Mouse (Mus musculus) heart, embryonic 13.5 days (tissue): ENCODE measurements at regions not wholly inside any gene's neighbourhood (a gene's known extent, or its start where the extent isn't known, plus 50 kb on each side); places are given as distances from the start of the nearest gene placed in this dataset.

Experiments used
- ATAC-seq: fragments of 200-750 bp; cut with Nextera tagmentation; 2 replicates; pipeline ENCODE4 v1.8.0; 2017; ENCODE audit warnings: moderate TSS enrichment; ENCODE audit not compliant: insufficient number of reproducible peaks, low FRiP score, low TSS enrichment; ENCODE audit errors: extremely low read depth
- H3K27ac ChIP-seq: fragments of 300-500 bp; sonication (generic); replicated peaks from 2 replicates; pipeline ENCODE4 v1.5.1; 2015; ENCODE audit warnings: moderate library complexity, mild to moderate bottlenecking, inconsistent platforms
- H3K27me3 ChIP-seq: fragments of 300-500 bp; sonication (generic); replicated peaks from 2 replicates; pipeline ENCODE4 v1.6.1; 2015; ENCODE audit warnings: mild to moderate bottlenecking, inconsistent platforms
- H3K36me3 ChIP-seq: fragments of 300-500 bp; sonication (generic); 2 replicates; pipeline ENCODE4 v1.6.1; 2015; ENCODE audit warnings: mild to moderate bottlenecking, inconsistent platforms
- H3K4me1 ChIP-seq: fragments of 300-500 bp; sonication (generic); 2 replicates; pipeline ENCODE4 v1.6.1; 2015; ENCODE audit warnings: inconsistent platforms
- H3K4me2 ChIP-seq: fragments of 300-500 bp; sonication (generic); 2 replicates; pipeline ENCODE4 v1.6.1; 2015; ENCODE audit warnings: inconsistent platforms, mild to moderate bottlenecking, moderate library complexity
- H3K4me3 ChIP-seq: fragments of 300-500 bp; sonication (generic); 2 replicates; pipeline ENCODE4 v1.5.1; 2015; ENCODE audit warnings: moderate library complexity, mild to moderate bottlenecking, inconsistent platforms
- H3K9ac ChIP-seq: fragments of 300-500 bp; sonication (generic); 2 replicates; pipeline ENCODE4 v1.6.1; 2015; ENCODE audit warnings: inconsistent platforms, mild to moderate bottlenecking, moderate library complexity
- H3K9me3 ChIP-seq: fragments of 300-500 bp; sonication (generic); 2 replicates; pipeline ENCODE4 v1.6.1; 2016; ENCODE audit warnings: inconsistent platforms
- WGBS: fragments of 180-500 bp; shearing (Covaris S2); methylation state at CpG from one replicate; pipeline ENCODE4 v1.1.7; 2015; ENCODE audit warnings: mixed read lengths; 5-methylcytosine and 5-hydroxymethylcytosine counted together

DNA sequence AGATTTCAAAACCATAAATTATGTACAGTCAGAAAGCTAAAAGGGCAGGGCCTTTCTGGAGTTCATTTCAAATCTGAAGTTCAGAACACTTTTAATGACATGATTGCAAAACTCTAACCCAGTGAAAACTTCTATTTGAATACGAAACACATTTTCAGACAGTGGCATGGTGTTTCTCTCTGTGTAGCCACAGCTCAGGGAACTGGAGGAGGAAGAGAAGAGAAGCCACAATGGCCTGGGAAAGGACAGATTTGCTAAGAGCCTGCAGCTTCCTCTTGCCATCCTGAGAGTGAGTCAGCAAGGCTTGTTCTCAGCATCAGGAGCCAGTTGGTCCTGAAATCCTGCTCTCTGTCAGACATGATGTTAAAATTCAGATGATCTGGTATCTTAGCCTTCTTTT lies 676.2 kb downstream of the Ntrk3 start:
- no peak overlapping the region for H3K9ac ChIP-seq
- H3K4me1 ChIP-seq, result no peaks in the 10 kb centered on the region
- no peaks in the 10 kb centered on the region for H3K27me3 ChIP-seq
- 71% methylated on average over 1 of the region's 1 CpGs for WGBS
- H3K36me3 ChIP-seq, result no peaks in the 10 kb centered on the region
- H3K27ac ChIP-seq, result no peak overlapping the region
- no peak overlapping the region for H3K4me2 ChIP-seq
- no peak for ATAC-seq
- no peaks in the 10 kb centered on the region for H3K9me3 ChIP-seq
- no peak overlapping the region for H3K4me3 ChIP-seq

GRCm38 (mm10) chr7:78049606-78050005 lies 688.2 kb downstream of the Ntrk3 start:
- Histone ChIP-seq H3K27me3 (no peaks in the 10 kb centered on the region), H3K4me2 (no peak overlapping the region), H3K27ac (no peak overlapping the region), H3K4me3 (no peak overlapping the region), H3K9me3 (no peaks in the 10 kb centered on the region), H3K9ac (no peak overlapping the region), H3K4me1 (no peaks in the 10 kb centered on the region), H3K36me3 (no peaks in the 10 kb centered on the region)
- WGBS, result 49% methylated on average over 3 of the region's 3 CpGs
- ATAC-seq, result no peak

- Histone ChIP-seq H3K27me3 (no peaks in the 10 kb centered on the region), H3K27ac (no peak overlapping the region), H3K36me3 (no peaks in the 10 kb centered on the region), H3K9me3 (no peaks in the 10 kb centered on the region), H3K4me2 (no peak overlapping the region), H3K4me3 (no peak overlapping the region), H3K9ac (no peak overlapping the region), H3K4me1 (no peaks in the 10 kb centered on the region)
- ATAC-seq, result no peak
- 40% methylated on average over 5 of the region's 5 CpGs for WGBS
Observed at GRCm38 (mm10) chr7:78045456-78045855, 692.4 kb downstream of the Ntrk3 start.

DNA sequence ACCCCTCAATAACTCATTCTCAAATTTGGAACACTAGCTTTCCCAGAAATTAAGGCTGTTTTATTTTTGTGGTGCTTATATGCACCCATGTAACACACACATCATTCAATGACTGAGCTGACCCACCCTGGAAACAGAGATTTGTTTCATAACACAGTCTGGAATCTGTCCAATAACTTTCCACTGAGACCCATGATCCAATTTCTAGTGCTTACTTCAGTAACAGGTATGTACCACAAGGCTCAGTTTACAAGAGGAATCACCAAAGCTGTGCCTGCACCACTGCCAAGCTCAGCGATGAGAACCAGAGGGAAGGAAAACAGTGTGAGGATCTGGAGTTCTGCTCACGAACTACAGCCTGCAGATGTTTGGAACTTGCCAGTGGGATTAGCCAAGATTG lies 706.8 kb downstream of the Ntrk3 start:
- Histone ChIP-seq H3K36me3 (no peaks in the 10 kb centered on the region), H3K27me3 (no peaks in the 10 kb centered on the region), H3K4me2 (no peak overlapping the region), H3K9ac (no peak overlapping the region), H3K9me3 (no peaks in the 10 kb centered on the region), H3K4me3 (no peak overlapping the region), H3K4me1 (no peaks in the 10 kb centered on the region), H3K27ac (no peak overlapping the region)
- ATAC-seq, result no peak
- 55% methylated on average over 2 of the region's 2 CpGs for WGBS

GRCm38 (mm10) chr7:78026992-78027615 lies 710.7 kb downstream of the Ntrk3 start:
- no peak overlapping the region for H3K4me2 ChIP-seq
- WGBS, result 55% methylated on average over 4 of the region's 4 CpGs

GRCm38 (mm10) chr7:78023591-78023990 lies 714.2 kb downstream of the Ntrk3 start:
- Histone ChIP-seq H3K4me2 (no peak overlapping the region), H3K27ac (no peak overlapping the region), H3K9me3 (no peaks in the 10 kb centered on the region), H3K4me1 (no peaks in the 10 kb centered on the region), H3K27me3 (no peaks in the 10 kb centered on the region), H3K36me3 (no peaks in the 10 kb centered on the region), H3K4me3 (no peak overlapping the region), H3K9ac (no peak overlapping the region)
- no peak for ATAC-seq
- WGBS, result 85% methylated on average over 1 of the region's 1 CpGs

More at GRCm38 (mm10) chr7:78026992-78027615, 710.7 kb downstream of the Ntrk3 start:
- Histone ChIP-seq H3K4me1 (no peaks in the 10 kb centered on the region), H3K9ac (no peak overlapping the region), H3K9me3 (no peaks in the 10 kb centered on the region), H3K36me3 (no peaks in the 10 kb centered on the region), H3K27me3 (no peaks in the 10 kb centered on the region), H3K27ac (no peak overlapping the region), H3K4me3 (no peak overlapping the region)
- ATAC-seq, result no peak

GRCm38 (mm10) chr7:78023075-78023474 lies 714.7 kb downstream of the Ntrk3 start:
- Histone ChIP-seq H3K27ac (no peak overlapping the region), H3K9ac (no peak overlapping the region), H3K4me3 (no peak overlapping the region), H3K9me3 (no peaks in the 10 kb centered on the region), H3K4me1 (no peaks in the 10 kb centered on the region), H3K36me3 (no peaks in the 10 kb centered on the region), H3K27me3 (no peaks in the 10 kb centered on the region), H3K4me2 (no peak overlapping the region)
- ATAC-seq, result no peak
- WGBS, result 65% methylated on average over 3 of the region's 3 CpGs

DNA sequence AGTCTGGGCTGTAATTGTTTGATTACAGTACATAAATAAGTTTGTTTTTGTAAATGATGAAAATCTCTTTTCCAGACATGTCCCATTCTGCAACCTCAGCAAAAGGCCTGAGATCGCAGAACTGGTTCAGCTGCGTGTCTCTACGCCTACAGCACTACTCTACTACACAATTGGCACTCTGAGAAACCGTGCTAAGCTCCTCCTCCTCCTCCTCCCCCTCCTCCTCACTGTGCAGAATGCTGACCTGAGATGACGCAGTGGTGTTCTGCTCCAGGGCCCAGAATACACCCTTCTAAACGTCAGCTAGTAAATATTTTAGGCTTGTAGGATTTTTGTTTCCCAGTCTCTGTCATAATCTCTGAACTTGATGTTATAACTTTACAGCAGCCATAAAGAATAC lies 724.2 kb downstream of the Ntrk3 start:
- Histone ChIP-seq H3K9me3 (no peaks in the 10 kb centered on the region), H3K4me3 (no peak overlapping the region), H3K36me3 (no peaks in the 10 kb centered on the region), H3K4me2 (no peak overlapping the region), H3K4me1 (no peaks in the 10 kb centered on the region), H3K27me3 (no peaks in the 10 kb centered on the region), H3K9ac (no peak overlapping the region), H3K27ac (no peak overlapping the region)
- ATAC-seq, result no peak
- WGBS, result 53% methylated on average over 6 of the region's 6 CpGs

GRCm38 (mm10) chr7:78003086-78003485 lies 734.7 kb downstream of the Ntrk3 start:
- Histone ChIP-seq H3K4me2 (no peak overlapping the region), H3K9ac (no peak overlapping the region), H3K9me3 (no peaks in the 10 kb centered on the region), H3K36me3 (no peaks in the 10 kb centered on the region), H3K4me1 (no peaks in the 10 kb centered on the region), H3K27ac (no peak overlapping the region), H3K27me3 (no peaks in the 10 kb centered on the region), H3K4me3 (no peak overlapping the region)
- WGBS, result 69% methylated on average over 2 of the region's 2 CpGs
- no peak for ATAC-seq

DNA sequence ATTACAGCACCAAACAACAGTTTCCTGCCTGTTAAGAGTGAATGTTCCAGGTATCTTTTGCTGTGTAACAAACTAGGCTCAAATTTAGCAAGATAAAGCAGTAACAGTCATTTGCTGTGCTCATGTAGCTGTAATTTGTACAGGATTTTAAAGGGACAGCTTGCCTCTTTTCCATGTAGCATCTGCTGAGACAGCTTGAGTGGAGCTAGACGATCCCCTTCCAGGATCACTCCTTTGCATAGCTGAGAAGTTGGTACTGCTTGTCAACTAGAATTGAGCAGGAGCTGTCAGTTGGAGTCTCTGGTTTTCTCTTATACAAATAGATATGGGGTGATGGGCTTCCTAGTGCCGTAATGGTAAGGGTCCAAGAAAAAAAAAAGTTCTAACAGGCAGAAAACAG lies 744.0 kb downstream of the Ntrk3 start:
- H3K9me3 ChIP-seq, result no peaks in the 10 kb centered on the region
- H3K4me3 ChIP-seq, result no peak overlapping the region
- H3K9ac ChIP-seq, result no peak overlapping the region
- no peak overlapping the region for H3K4me2 ChIP-seq
- H3K27ac ChIP-seq, result no peak overlapping the region
- no peaks in the 10 kb centered on the region for H3K4me1 ChIP-seq
- ATAC-seq, result no peak
- no peaks in the 10 kb centered on the region for H3K36me3 ChIP-seq
- H3K27me3 ChIP-seq, result no peaks in the 10 kb centered on the region
- WGBS, result 67% methylated on average over 2 of the region's 2 CpGs

DNA sequence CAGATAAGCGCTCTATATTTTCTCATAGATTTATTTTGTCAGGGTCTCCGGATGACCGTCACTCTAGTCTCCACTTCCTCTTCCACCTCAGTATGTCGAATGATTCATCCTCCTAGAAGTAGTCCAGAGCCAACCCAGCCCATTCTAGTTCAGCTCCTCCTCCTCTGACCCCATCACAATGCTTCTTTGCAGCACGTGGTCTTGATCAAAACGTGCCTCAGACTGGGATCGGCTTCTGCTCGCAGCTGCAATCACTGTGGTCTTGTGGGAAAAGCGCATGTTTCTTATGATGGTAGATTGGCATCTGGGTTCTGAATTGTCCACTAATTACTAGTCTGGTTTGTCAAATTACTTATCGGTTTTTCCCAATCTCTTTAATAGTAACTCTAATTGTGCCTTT lies 747.7 kb downstream of the Ntrk3 start:
- Histone ChIP-seq H3K4me2 (no peak overlapping the region), H3K9ac (no peak overlapping the region), H3K27me3 (no peaks in the 10 kb centered on the region), H3K4me3 (no peak overlapping the region), H3K27ac (no peak overlapping the region), H3K9me3 (no peaks in the 10 kb centered on the region), H3K4me1 (peaks cover 7% of the 10 kb centered on the region), H3K36me3 (no peaks in the 10 kb centered on the region)
- 68% methylated on average over 10 of the region's 10 CpGs for WGBS
- ATAC-seq, result no peak

- Histone ChIP-seq H3K9ac (no peak overlapping the region), H3K27ac (no peak overlapping the region), H3K4me1 (peaks cover 7% of the 10 kb centered on the region), H3K36me3 (no peaks in the 10 kb centered on the region), H3K4me3 (no peak overlapping the region), H3K27me3 (no peaks in the 10 kb centered on the region), H3K4me2 (no peak overlapping the region), H3K9me3 (no peaks in the 10 kb centered on the region)
- WGBS, result 28% methylated on average over 5 of the region's 5 CpGs
- ATAC-seq, result no peak
Observed at GRCm38 (mm10) chr7:77988177-77988576, 749.6 kb downstream of the Ntrk3 start.
